Mouse (Mus musculus): ENCODE measurements around the gene Msl2. TPM values are rescaled to one million over a fixed set of nuclear protein-coding genes. Genes with fewer than 3 reads are reported as not detected.
A peak's percentile ranks its signal among the peaks of the same experiment; 100 is the strongest.

The Msl2 gene
- total and polyA plus RNA-seq, 2 experiments, result 9.6 to 13.6 TPM

- TF ChIP-seq POLR2A (IDR thresholded peaks at IDR 0.05; ENCODE audit: extremely low read depth, insufficient read depth, low read length) (no peak), CTCF (IDR thresholded peaks at IDR 0.05; ENCODE audit: low read depth, low read length) (no peak)
- H3K4me3 ChIP-seq (ENCODE audit: insufficient read depth, low read depth, low read length), result no peak overlapping the region
- H3K79me2 ChIP-seq (ENCODE audit: control insufficient read depth, insufficient read depth, low read length), result peaks cover 7% of the 10 kb centered on the region; the same call in 1 of the 2 replicates
- no peak for DNase-seq (ENCODE audit: extremely low read depth, low read depth, low spot score)
- H3K4me1 ChIP-seq (ENCODE audit: control insufficient read depth, insufficient read depth, low read length), result peaks cover 2% of the 10 kb centered on the region; the same call in 1 of the 2 replicates
- no peak overlapping the region for H3K27ac ChIP-seq (replicated peaks; ENCODE audit: insufficient read depth, low read depth, low read length)
- no peaks in the 10 kb centered on the region for H3K36me3 ChIP-seq (ENCODE audit: control insufficient read depth, insufficient read depth, low read length)
- WGBS, result 99% methylated on average over 3 of the region's 3 CpGs
- no peaks in the 10 kb centered on the region for H3K27me3 ChIP-seq (ENCODE audit: control insufficient read depth, insufficient read depth, low read length)
- no peak overlapping the region for H3K9ac ChIP-seq (ENCODE audit: low read depth, low read length)
Observed at GRCm38 (mm10) chr9:101069781-101070180, 4.1 kb upstream of the Msl2 start.

GRCm38 (mm10) chr9:101072506-101072905, 1.4 kb upstream of the Msl2 start:
- H3K4me1 ChIP-seq (ENCODE audit: control insufficient read depth, insufficient read depth, low read length), result peaks cover 3% of the 10 kb centered on the region; the same call in 1 of the 2 replicates
- H3K4me3 ChIP-seq (ENCODE audit: insufficient read depth, low read depth, low read length), result no peak overlapping the region
- no peaks in the 10 kb centered on the region for H3K36me3 ChIP-seq (ENCODE audit: control insufficient read depth, insufficient read depth, low read length)
- TF ChIP-seq CTCF (IDR thresholded peaks at IDR 0.05; ENCODE audit: low read depth, low read length), result no peak
- TF ChIP-seq POLR2A (IDR thresholded peaks at IDR 0.05; ENCODE audit: extremely low read depth, insufficient read depth, low read length), result no peak
- no peak overlapping the region for H3K27ac ChIP-seq (replicated peaks; ENCODE audit: insufficient read depth, low read depth, low read length)
- H3K27me3 ChIP-seq (ENCODE audit: control insufficient read depth, insufficient read depth, low read length), result no peaks in the 10 kb centered on the region
- no peak for DNase-seq (ENCODE audit: extremely low read depth, low read depth, low spot score)
- H3K9ac ChIP-seq (ENCODE audit: low read depth, low read length), result no peak overlapping the region
- WGBS, result 60% methylated on average over 5 of the region's 5 CpGs
- H3K79me2 ChIP-seq (ENCODE audit: control insufficient read depth, insufficient read depth, low read length), result peaks cover 25% of the 10 kb centered on the region; the same call in 1 of the 2 replicates

- Histone ChIP-seq H3K9ac (ENCODE audit: low read depth, low read length) (peak overlapping the region; percentile 94), H3K27ac (replicated peaks; ENCODE audit: insufficient read depth, low read depth, low read length) (peak overlapping the region; percentile 88), H3K36me3 (ENCODE audit: control insufficient read depth, insufficient read depth, low read length) (no peaks in the 10 kb centered on the region), H3K4me3 (ENCODE audit: insufficient read depth, low read depth, low read length) (peak overlapping the region; percentile 85), H3K79me2 (ENCODE audit: control insufficient read depth, insufficient read depth, low read length) (peaks cover 28% of the 10 kb centered on the region; the same call in 1 of the 2 replicates), H3K27me3 (ENCODE audit: control insufficient read depth, insufficient read depth, low read length) (no peaks in the 10 kb centered on the region), H3K4me1 (ENCODE audit: control insufficient read depth, insufficient read depth, low read length) (peaks cover 8% of the 10 kb centered on the region)
- no peak for TF ChIP-seq CTCF (IDR thresholded peaks at IDR 0.05; ENCODE audit: low read depth, low read length)
- peak; percentile 41; the same call in 1 of the 2 replicates for TF ChIP-seq POLR2A (IDR thresholded peaks at IDR 0.05; ENCODE audit: extremely low read depth, insufficient read depth, low read length)
- WGBS, result under 1% methylated on average over 65 of the region's 65 CpGs
- DNase-seq (ENCODE audit: extremely low read depth, low read depth, low spot score), result peak; percentile 89
Observed at GRCm38 (mm10) chr9:101073041-101073986, 587 bp upstream of the Msl2 start.

GRCm38 (mm10) chr9:101074332-101075021, 576 bp downstream of the Msl2 start:
- peak overlapping the region; percentile 99 for H3K27ac ChIP-seq (replicated peaks; ENCODE audit: insufficient read depth, low read depth, low read length)
- peak overlapping the region; percentile 100 for H3K9ac ChIP-seq (ENCODE audit: low read depth, low read length)
- WGBS, result under 1% methylated on average over 90 of the region's 100 CpGs
- no peak for DNase-seq (ENCODE audit: extremely low read depth, low read depth, low spot score)
- no peaks in the 10 kb centered on the region for H3K27me3 ChIP-seq (ENCODE audit: control insufficient read depth, insufficient read depth, low read length)
- TF ChIP-seq POLR2A (IDR thresholded peaks at IDR 0.05; ENCODE audit: extremely low read depth, insufficient read depth, low read length), result peak; percentile 34; the same call in 1 of the 2 replicates
- TF ChIP-seq CTCF (IDR thresholded peaks at IDR 0.05; ENCODE audit: low read depth, low read length), result no peak
- H3K4me3 ChIP-seq (ENCODE audit: insufficient read depth, low read depth, low read length), result peak overlapping the region; percentile 85
- no peaks in the 10 kb centered on the region for H3K36me3 ChIP-seq (ENCODE audit: control insufficient read depth, insufficient read depth, low read length)
- peaks cover 40% of the 10 kb centered on the region; the same call in 1 of the 2 replicates for H3K79me2 ChIP-seq (ENCODE audit: control insufficient read depth, insufficient read depth, low read length)
- H3K4me1 ChIP-seq (ENCODE audit: control insufficient read depth, insufficient read depth, low read length), result peaks cover 17% of the 10 kb centered on the region

- H3K4me1 ChIP-seq (ENCODE audit: control insufficient read depth, insufficient read depth, low read length), result peaks cover 19% of the 10 kb centered on the region
- H3K9ac ChIP-seq (ENCODE audit: low read depth, low read length), result peak overlapping the region; percentile 100
- H3K36me3 ChIP-seq (ENCODE audit: control insufficient read depth, insufficient read depth, low read length), result no peaks in the 10 kb centered on the region
- TF ChIP-seq CTCF (IDR thresholded peaks at IDR 0.05; ENCODE audit: low read depth, low read length) (no peak), POLR2A (IDR thresholded peaks at IDR 0.05; ENCODE audit: extremely low read depth, insufficient read depth, low read length) (no peak)
- peak overlapping the region; percentile 85 for H3K4me3 ChIP-seq (ENCODE audit: insufficient read depth, low read depth, low read length)
- whole genome bisulfite sequencing, result under 1% methylated on average over 25 of the region's 25 CpGs
- peak overlapping the region; percentile 99 for H3K27ac ChIP-seq (replicated peaks; ENCODE audit: insufficient read depth, low read depth, low read length)
- H3K79me2 ChIP-seq (ENCODE audit: control insufficient read depth, insufficient read depth, low read length), result peaks cover 45% of the 10 kb centered on the region
- no peaks in the 10 kb centered on the region for H3K27me3 ChIP-seq (ENCODE audit: control insufficient read depth, insufficient read depth, low read length)
- DNase-seq (ENCODE audit: extremely low read depth, low read depth, low spot score), result peak; percentile 65
Observed at GRCm38 (mm10) chr9:101075091-101075581, 1.2 kb downstream of the Msl2 start.

All from liver, adult 2 months (tissue).